Mouse (Mus musculus) heart, embryonic 16.5 days (tissue): Measurements from ENCODE around the gene Mlph. TPM values are rescaled to one million over a fixed set of nuclear protein-coding genes. Genes with fewer than 3 reads are reported as not detected.
A peak's percentile ranks its signal among the peaks of the same experiment; 100 is the strongest.

ENCODE experiments used
- ATAC-seq: fragments of 200-750 bp; cut with Nextera tagmentation; replicated peaks from 2 replicates; pipeline ENCODE4 v1.8.0; 2017; ENCODE audit warnings: moderate number of reproducible peaks; ENCODE audit not compliant: insufficient read depth, low FRiP score; ENCODE audit errors: extremely low read depth
- H3K27ac ChIP-seq: fragments of 300-500 bp; sonication (generic); 2 replicates; pipeline ENCODE4 v1.5.1; 2014; ENCODE audit warnings: mild to moderate bottlenecking, low read length, control low read depth, moderate library complexity
- H3K27me3 ChIP-seq: fragments of 300-500 bp; sonication (generic); 2 replicates; pipeline ENCODE4 v1.6.1; 2014; ENCODE audit warnings: low read length, mixed read lengths; ENCODE audit not compliant: control insufficient read depth, insufficient read depth
- H3K36me3 ChIP-seq: fragments of 300-500 bp; sonication (generic); 2 replicates; pipeline ENCODE4 v1.6.1; 2014; ENCODE audit not compliant: control insufficient read depth, insufficient read depth
- H3K4me1 ChIP-seq: fragments of 300-500 bp; sonication (generic); 2 replicates; pipeline ENCODE4 v1.6.1; 2014; ENCODE audit warnings: low read length, mixed read lengths; ENCODE audit not compliant: control insufficient read depth, insufficient read depth
- H3K4me2 ChIP-seq: fragments of 300-500 bp; sonication (generic); 2 replicates; pipeline ENCODE4 v1.6.1; 2014; ENCODE audit warnings: low read depth, mild to moderate bottlenecking, control low read depth, low read length
- H3K4me3 ChIP-seq: fragments of 300-500 bp; sonication (generic); 2 replicates; pipeline ENCODE4 v1.5.1; 2014; ENCODE audit warnings: mild to moderate bottlenecking, control low read depth, low read length
- H3K9ac ChIP-seq: fragments of 300-500 bp; sonication (generic); 2 replicates; pipeline ENCODE4 v1.6.1; 2014; ENCODE audit warnings: low read length, control low read depth
- H3K9me3 ChIP-seq: fragments of 300-500 bp; sonication (generic); replicated peaks from 2 replicates; pipeline ENCODE4 v1.6.1; 2016; ENCODE audit warnings: low read length; ENCODE audit not compliant: control insufficient read depth
- WGBS: fragments of 180-500 bp; shearing (Covaris S2); extraction: QIAGEN DNeasy Blood & Tissue Kit; methylation state at CpG from one replicate; pipeline ENCODE4 v1.1.7; 2014; 5-methylcytosine and 5-hydroxymethylcytosine counted together
- polyA plus RNA-seq: library from polyadenylated mRNA; unstranded; fragments of >200 nt; fragmentation: Nextera tagmentation; extraction: Ambion mirVana; gene quantifications from 2 replicates; pipeline ENCODE4 v1.2.1, GENCODE M21; 2015

Gene Mlph
- polyA plus RNA-seq, 1 experiment from 2014 or later = 0.33 TPM

GRCm38 (mm10) chr1:90997136-90997535, 82.3 kb downstream of the Mlph start:
- H3K27me3 ChIP-seq = no peaks in the 10 kb centered on the region
- no peak overlapping the region for H3K4me2 ChIP-seq
- peaks cover 4% of the 10 kb centered on the region; the same call in 1 of the 2 replicates for H3K9me3 ChIP-seq
- no peak overlapping the region for H3K4me3 ChIP-seq
- H3K27ac ChIP-seq = no peak overlapping the region
- ATAC-seq = no peak
- no peaks in the 10 kb centered on the region for H3K36me3 ChIP-seq
- no peak overlapping the region for H3K9ac ChIP-seq
- 45% methylated on average over 4 of the region's 4 CpGs for WGBS
- peaks cover 21% of the 10 kb centered on the region for H3K4me1 ChIP-seq

DNA sequence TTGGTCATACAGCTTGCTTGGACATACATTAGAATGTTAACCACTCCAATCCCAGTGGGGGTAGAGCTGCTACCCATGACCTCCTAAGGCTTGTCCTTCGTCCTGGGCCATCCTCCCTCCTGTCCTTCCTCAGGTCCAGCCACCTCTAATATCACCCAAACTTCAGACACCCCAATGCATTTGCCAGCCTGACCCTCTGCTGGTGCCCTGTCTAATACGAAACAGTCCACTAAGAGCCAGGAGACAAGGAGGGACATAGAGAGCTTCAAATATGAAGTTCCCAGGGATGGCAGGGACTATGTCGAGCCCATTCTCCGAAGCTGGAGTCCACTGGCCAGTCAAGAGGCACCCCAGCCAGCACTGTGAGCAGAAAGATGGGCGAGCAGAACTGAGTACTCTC, 82.8 kb downstream of the Mlph start:
- Histone ChIP-seq H3K4me3 (no peak overlapping the region; the same call in 1 of the 2 replicates), H3K9me3 (peaks cover 4% of the 10 kb centered on the region; the same call in 1 of the 2 replicates), H3K4me1 (peaks cover 26% of the 10 kb centered on the region), H3K9ac (peak overlapping the region; percentile 100), H3K27me3 (no peaks in the 10 kb centered on the region), H3K4me2 (peak overlapping the region; percentile 71), H3K27ac (peak overlapping the region; percentile 23), H3K36me3 (no peaks in the 10 kb centered on the region)
- WGBS = 77% methylated on average over 5 of the region's 5 CpGs
- no peak for ATAC-seq

- H3K36me3 ChIP-seq = no peaks in the 10 kb centered on the region
- H3K4me3 ChIP-seq = peak within 1 kb of the TSS; percentile 95
- peaks cover 4% of the 10 kb centered on the region; the same call in 1 of the 2 replicates for H3K9me3 ChIP-seq
- H3K27me3 ChIP-seq = no peaks in the 10 kb centered on the region
- peak within 1 kb of the TSS; percentile 71 for H3K4me2 ChIP-seq
- H3K9ac ChIP-seq = peak within 1 kb of the TSS; percentile 100
- ATAC-seq = peak; percentile 71
- 2% methylated on average over 59 of the region's 59 CpGs for WGBS
- H3K4me1 ChIP-seq = peaks cover 33% of the 10 kb centered on the region
- H3K27ac ChIP-seq = peak within 1 kb of the TSS; percentile 95
Measured at GRCm38 (mm10) chr1:90998268-90998890, 83.5 kb downstream of the Mlph start, which contains the start of gene Lrrfip1. TSS of gene Lrrfip1 (plus strand) at chr1:90998737.

DNA sequence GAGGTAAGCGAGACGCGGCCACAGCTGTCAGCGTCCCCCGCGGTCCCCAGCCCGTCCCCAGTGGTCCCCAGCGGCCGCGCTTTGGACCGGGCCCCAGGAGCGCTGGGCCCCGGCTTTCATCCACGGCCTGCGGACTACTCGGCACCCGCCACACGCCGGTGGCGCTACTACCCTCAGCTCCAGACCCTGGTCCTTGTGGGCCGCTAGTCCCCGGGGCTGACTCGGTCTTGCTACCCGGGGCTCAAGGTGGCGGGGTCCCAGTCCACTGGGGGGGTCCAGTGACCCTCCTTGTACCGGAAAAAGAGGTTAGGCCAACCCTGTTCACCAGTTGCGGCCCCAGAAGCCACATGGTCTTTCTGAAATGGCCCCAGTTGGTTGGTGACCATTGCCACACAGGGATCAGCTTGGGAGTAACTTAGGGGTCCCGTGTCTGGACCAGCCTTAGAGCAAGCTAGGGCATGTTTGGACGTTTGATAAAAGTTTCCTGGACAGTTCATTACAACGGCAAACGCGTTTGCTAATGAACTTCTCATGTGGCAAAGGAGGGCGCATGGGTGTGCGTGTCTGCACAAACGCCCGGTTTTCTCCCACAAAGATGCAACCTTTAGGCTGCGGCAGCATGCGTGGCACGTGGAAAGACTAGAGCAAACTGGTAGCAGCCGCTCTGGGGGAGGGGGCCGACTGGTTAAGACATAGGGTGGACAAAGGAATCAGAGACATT, 84.2 kb downstream of the Mlph start:
- Histone ChIP-seq H3K27me3 (no peaks in the 10 kb centered on the region), H3K4me2 (peak overlapping the region; percentile 71), H3K36me3 (no peaks in the 10 kb centered on the region), H3K4me3 (peak overlapping the region; percentile 95), H3K27ac (peak overlapping the region; percentile 95), H3K9me3 (peaks cover 4% of the 10 kb centered on the region; the same call in 1 of the 2 replicates), H3K9ac (peak overlapping the region; percentile 100), H3K4me1 (peaks cover 40% of the 10 kb centered on the region)
- ATAC-seq = peak; percentile 19
- WGBS = under 1% methylated on average over 41 of the region's 41 CpGs

DNA sequence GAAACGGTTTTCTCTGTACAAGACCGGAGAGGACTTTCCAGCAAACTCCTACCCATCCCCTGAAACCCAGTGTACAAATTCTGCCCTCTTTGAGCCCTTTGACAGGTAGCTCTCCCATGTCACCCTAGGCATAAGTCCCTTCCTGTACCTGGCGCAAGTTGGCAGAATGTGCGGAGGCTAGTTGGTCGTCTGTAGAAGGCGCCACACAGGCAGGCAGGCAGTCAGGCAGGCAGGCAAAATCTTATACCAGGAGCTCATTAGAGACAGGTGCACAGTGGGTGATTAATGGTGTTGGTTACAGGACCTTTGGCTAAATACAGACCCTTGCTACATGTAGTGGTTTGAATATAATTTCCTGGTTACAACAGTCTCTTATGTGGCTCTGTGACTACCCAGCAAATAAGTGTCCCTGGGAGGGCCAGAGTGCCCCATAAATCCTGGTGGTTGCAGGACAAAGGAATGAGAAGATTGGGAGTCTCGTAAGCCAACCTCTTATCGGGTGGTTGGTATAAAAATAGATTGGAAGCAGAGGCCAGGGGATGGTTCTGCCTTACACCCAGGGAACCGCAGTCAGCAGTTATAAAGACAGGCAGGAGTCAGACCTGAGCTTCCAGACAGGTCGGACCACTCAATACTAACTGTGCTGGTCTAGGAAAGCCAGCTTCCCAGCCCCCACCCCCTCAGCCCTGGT, 85.2 kb downstream of the Mlph start:
- peak; percentile 68 for ATAC-seq
- 31% methylated on average over 10 of the region's 10 CpGs for WGBS
- H3K4me1 ChIP-seq = peaks cover 46% of the 10 kb centered on the region

More for the DNA sequence above, 85.2 kb downstream of the Mlph start:
- H3K4me2 ChIP-seq = peak overlapping the region; percentile 71
- peaks cover 4% of the 10 kb centered on the region; the same call in 1 of the 2 replicates for H3K9me3 ChIP-seq
- peak overlapping the region; percentile 100 for H3K9ac ChIP-seq
- peak overlapping the region; percentile 95 for H3K4me3 ChIP-seq
- no peaks in the 10 kb centered on the region for H3K27me3 ChIP-seq
- H3K27ac ChIP-seq = peak overlapping the region; percentile 95
- no peaks in the 10 kb centered on the region for H3K36me3 ChIP-seq

Other genes with a start within 250 kb of the Mlph start
- 29.4 and 35.2 TPM in 2 replicates for gene Col6a3, start 71.1 kb upstream of the Mlph start, polyA plus RNA-seq
- not detected in 2 replicates for gene Prlh, start 38.0 kb downstream of the Mlph start, polyA plus RNA-seq
- 3.8 and 4.6 TPM in 2 replicates for gene Rab17, start 54.6 kb downstream of the Mlph start, polyA plus RNA-seq
- 156 TPM in 2 replicates for gene Lrrfip1, start 83.7 kb downstream of the Mlph start, polyA plus RNA-seq
- gene Rbm44, start 230.0 kb downstream of the Mlph start, polyA plus RNA-seq = 3.2 TPM in 2 replicates